Comparison of ENCODE assay signal across 11 mouse cellular contexts in genomic region chr14:75473061-75473930, GRCm38 (mm10). TPM values are rescaled to one million over a fixed set of nuclear protein-coding genes. Genes with fewer than 3 reads are reported as not detected.
DNase-seq lines count a peak whose midpoint lies in the region; ATAC-seq and TF ChIP-seq lines count a peak whose summit lies in the region.
"Had no signal": no experiment of that assay in that cellular context is flagged by ENCODE, and none has a peak within 500 bp of the region (broad histone marks: within the 10 kb centered on the region; RNA-seq: fewer than 3 reads in every experiment).

No protein-coding gene starts in this region.

- TF ChIP-seq EP300 in CH12.LX (IDR thresholded peaks at IDR 0.05; ENCODE audit: low read length) = no peak

- TF ChIP-seq CTCF in CH12.LX (conservative IDR thresholded peaks at IDR 0.05 in 1 of 2, IDR thresholded peaks at IDR 0.05 in 1 of 2; ENCODE audit: low read depth in 2 of 2, low read length in 2 of 2) = no peak

- H3K4me1 ChIP-seq in hindbrain, embryonic 11.5 days (replicated peaks; ENCODE audit: control insufficient read depth, insufficient read depth, low read length) = no peaks in the 10 kb centered on the region
- peaks cover 9% of the 10 kb centered on the region for H3K4me1 ChIP-seq in hindbrain, embryonic 10.5 days (replicated peaks)
- H3K4me1 ChIP-seq in CH12.LX (ENCODE audit: control insufficient read depth in 1 of 2, insufficient read depth in 2 of 2) = peaks cover 0 to 10% of the 10 kb centered on the region in 2 experiments; a peak in 2 of 4 replicates
- H3K4me1 ChIP-seq in hindbrain, embryonic 15.5 days (replicated peaks) = peaks cover 17% of the 10 kb centered on the region
- no peaks in the 10 kb centered on the region for H3K4me1 ChIP-seq in intestine, embryonic 16.5 days (ENCODE audit: control insufficient read depth, insufficient read depth, low read length)
- H3K4me1 ChIP-seq in kidney, embryonic 15.5 days = peaks cover 8% of the 10 kb centered on the region

- in situ Hi-C loops in CH12.LX (cut with MboI; ENCODE audit: low pct_ligation_motif_present, low pct_unique_long_range_greater_than_20kb, low sequenced_read_pairs) = no loop called here

- H3K4me3 ChIP-seq in hindbrain, embryonic 11.5 days (ENCODE audit: low read depth, low read length) = no peak overlapping the region
- H3K4me3 ChIP-seq in hindbrain, embryonic 10.5 days = no peak overlapping the region
- no peak overlapping the region for H3K4me3 ChIP-seq in CH12.LX (replicated peaks in 1 of 3; ENCODE audit: low read depth in 2 of 3, low read length in 2 of 3, poor library complexity in 1 of 3)
- no peak overlapping the region for H3K4me3 ChIP-seq in hindbrain, embryonic 15.5 days
- H3K4me3 ChIP-seq in intestine, embryonic 16.5 days (ENCODE audit: low read length) = no peak overlapping the region
- no peak overlapping the region for H3K4me3 ChIP-seq in kidney, embryonic 15.5 days (replicated peaks)

- no peaks in the 10 kb centered on the region for H3K9me3 ChIP-seq in hindbrain, embryonic 11.5 days (ENCODE audit: control insufficient read depth, low read length)
- no peaks in the 10 kb centered on the region for H3K9me3 ChIP-seq in hindbrain, embryonic 10.5 days
- peaks cover 2% of the 10 kb centered on the region for H3K9me3 ChIP-seq in CH12.LX (replicated peaks; ENCODE audit: low read length)
- no peaks in the 10 kb centered on the region for H3K9me3 ChIP-seq in hindbrain, embryonic 15.5 days
- H3K9me3 ChIP-seq in intestine, embryonic 16.5 days (ENCODE audit: control insufficient read depth, low read length) = no peaks in the 10 kb centered on the region
- peaks cover 2% of the 10 kb centered on the region; the same call in 1 of the 2 replicates for H3K9me3 ChIP-seq in kidney, embryonic 15.5 days (replicated peaks)
- H3K9me3 ChIP-seq: G1E had no signal

- no peak for DNase-seq in hindbrain, embryonic 11.5 days (ENCODE audit: low spot score)
- no peak for DNase-seq in hindbrain, embryonic 10.5 days (ENCODE audit: low spot score)
- DNase-seq in CH12.LX (ENCODE audit: extremely low read depth) = peak; percentile 15
- DNase-seq in brain, adult 2 months (ENCODE audit: low read depth, low spot score) = peak; percentile 39
- no peak for DNase-seq in B cell, adult 2 months
- DNase-seq: kidney, postnatal 36 days; thymus, adult 18-20 months had no signal

- no peak overlapping the region for H3K9ac ChIP-seq in hindbrain, embryonic 11.5 days (ENCODE audit: low read depth, low read length)
- H3K9ac ChIP-seq in CH12.LX (ENCODE audit: insufficient read depth, low read depth) = no peak overlapping the region
- no peak overlapping the region for H3K9ac ChIP-seq in hindbrain, embryonic 15.5 days
- no peak overlapping the region for H3K9ac ChIP-seq in intestine, embryonic 16.5 days (ENCODE audit: low read depth, low read length)
- H3K9ac ChIP-seq in kidney, embryonic 15.5 days = no peak overlapping the region

- ATAC-seq in hindbrain, embryonic 11.5 days (ENCODE audit: low FRiP score) = peak; percentile 45; the same call in 1 of the 2 replicates
- ATAC-seq in hindbrain, embryonic 15.5 days (ENCODE audit: low FRiP score, low read depth) = peak; percentile 84
- ATAC-seq in intestine, embryonic 16.5 days = no peak
- ATAC-seq in kidney, embryonic 15.5 days (replicated peaks; ENCODE audit: low FRiP score) = no peak

- no peak overlapping the region for H3K27ac ChIP-seq in hindbrain, embryonic 11.5 days (ENCODE audit: low read depth, low read length)
- H3K27ac ChIP-seq in hindbrain, embryonic 10.5 days = no peak overlapping the region
- H3K27ac ChIP-seq in CH12.LX (ENCODE audit: insufficient read depth, low read depth) = no peak overlapping the region
- H3K27ac ChIP-seq in hindbrain, embryonic 15.5 days (replicated peaks) = peak overlapping the region; percentile 62
- no peak overlapping the region for H3K27ac ChIP-seq in intestine, embryonic 16.5 days (ENCODE audit: low read length)
- H3K27ac ChIP-seq in kidney, embryonic 15.5 days = no peak overlapping the region

- no peaks in the 10 kb centered on the region for H3K79me2 ChIP-seq in CH12.LX (replicated peaks; ENCODE audit: control insufficient read depth, extremely low read depth, insufficient read depth, poor library complexity, severe bottlenecking)

- dilution Hi-C loops in CH12.LX (cut with MboI; ENCODE audit: extremely low pct_ligation_motif_present, extremely low pct_unique_long_range_greater_than_20kb, low sequenced_read_pairs) = no loop called here

- no peak overlapping the region for H3K4me2 ChIP-seq in hindbrain, embryonic 11.5 days (replicated peaks; ENCODE audit: low read depth, low read length)
- no peak overlapping the region for H3K4me2 ChIP-seq in CH12.LX (ENCODE audit: insufficient read depth, low read depth, poor library complexity, severe bottlenecking)
- no peak overlapping the region for H3K4me2 ChIP-seq in hindbrain, embryonic 15.5 days
- no peak overlapping the region for H3K4me2 ChIP-seq in intestine, embryonic 16.5 days (ENCODE audit: low read depth, low read length)
- H3K4me2 ChIP-seq in kidney, embryonic 15.5 days = no peak overlapping the region

- 70% methylated on average over 9 of the region's 9 CpGs for WGBS in hindbrain, embryonic 11.5 days
- WGBS in hindbrain, embryonic 10.5 days = 72% methylated on average over 9 of the region's 9 CpGs
- 50% methylated on average over 9 of the region's 9 CpGs for WGBS in hindbrain, embryonic 15.5 days
- 71% methylated on average over 9 of the region's 9 CpGs for WGBS in intestine, embryonic 16.5 days
- WGBS in kidney, embryonic 15.5 days = 62% methylated on average over 9 of the region's 9 CpGs

- no peak for TF ChIP-seq POLR2A in CH12.LX (IDR thresholded peaks at IDR 0.05; ENCODE audit: low read depth, low read length)

- TF ChIP-seq RAD21 in CH12.LX (IDR thresholded peaks at IDR 0.05; ENCODE audit: low read depth, low read length) = no peak

- H3K27me3 ChIP-seq in hindbrain, embryonic 11.5 days (ENCODE audit: control insufficient read depth, insufficient read depth, low read length) = no peaks in the 10 kb centered on the region
- H3K27me3 ChIP-seq in hindbrain, embryonic 10.5 days (ENCODE audit: insufficient read depth, poor library complexity, severe bottlenecking) = no peaks in the 10 kb centered on the region
- H3K27me3 ChIP-seq in CH12.LX (replicated peaks) = no peaks in the 10 kb centered on the region
- no peaks in the 10 kb centered on the region for H3K27me3 ChIP-seq in hindbrain, embryonic 15.5 days
- no peaks in the 10 kb centered on the region for H3K27me3 ChIP-seq in intestine, embryonic 16.5 days (replicated peaks; ENCODE audit: control insufficient read depth, insufficient read depth, low read length)
- no peaks in the 10 kb centered on the region for H3K27me3 ChIP-seq in kidney, embryonic 15.5 days

- no peaks in the 10 kb centered on the region for H3K36me3 ChIP-seq in hindbrain, embryonic 11.5 days (ENCODE audit: control insufficient read depth, insufficient read depth, low read length)
- H3K36me3 ChIP-seq in hindbrain, embryonic 10.5 days = no peaks in the 10 kb centered on the region
- H3K36me3 ChIP-seq in CH12.LX (replicated peaks in 1 of 2; ENCODE audit: control insufficient read depth in 1 of 2, insufficient read depth in 1 of 2, low read length in 1 of 2) = no peaks in the 10 kb centered on the region
- H3K36me3 ChIP-seq in hindbrain, embryonic 15.5 days = no peaks in the 10 kb centered on the region
- H3K36me3 ChIP-seq in intestine, embryonic 16.5 days (ENCODE audit: control insufficient read depth, insufficient read depth, low read length) = no peaks in the 10 kb centered on the region
- no peaks in the 10 kb centered on the region for H3K36me3 ChIP-seq in kidney, embryonic 15.5 days
- H3K36me3 ChIP-seq: G1E had no signal

TF ChIP-seq in CH12.LX, 34 proteins besides CTCF, POLR2A, EP300 and RAD21:
- no peak for TF ChIP-seq ZNF384 (IDR thresholded peaks at IDR 0.05; ENCODE audit: low read depth, low read length)
- no peak for TF ChIP-seq MXI1 (IDR thresholded peaks at IDR 0.05; ENCODE audit: low read depth, low read length)
- no peak for TF ChIP-seq E2F4 (IDR thresholded peaks at IDR 0.05; ENCODE audit: insufficient replicate concordance, low read depth, low read length)
- no peak for TF ChIP-seq USF2 (conservative IDR thresholded peaks at IDR 0.05; ENCODE audit: low read depth, low read length)
- no peak for TF ChIP-seq MYC (IDR thresholded peaks at IDR 0.05; ENCODE audit: low read depth, low read length)

RNA-seq across cellular contexts. Expression of gene Siah3, which starts 17.5 kb away (rescaled TPM):
- polyA plus RNA-seq in hindbrain, embryonic 11.5 days (2014; fragmentation: Nextera tagmentation; extraction: Ambion mirVana) = 2.2 and 2.4 TPM in 2 replicates
- 0.34 and 1.2 TPM in 2 replicates for polyA plus RNA-seq in hindbrain, embryonic 10.5 days (2016; fragmentation: Nextera tagmentation; extraction: Ambion mirVana)
- total RNA-seq in CH12.LX (2012; rRNA removed) = not detected in 2 replicates
- total RNA-seq in CH12.LX (2014; rRNA removed) = not detected in 2 replicates
- not detected in 2 replicates for polyA plus RNA-seq in CH12.LX (2012; ENCODE audit: insufficient read length, low read depth)
- polyA plus RNA-seq in hindbrain, embryonic 15.5 days (2015; fragmentation: Nextera tagmentation; extraction: Ambion mirVana) = 4.1 and 4.7 TPM in 2 replicates
- 0.12 and 0.16 TPM in 2 replicates for polyA plus RNA-seq in intestine, embryonic 16.5 days (2015; fragmentation: Nextera tagmentation; extraction: Ambion mirVana)
- polyA plus RNA-seq in kidney, embryonic 15.5 days (2015; fragmentation: Nextera tagmentation; extraction: Ambion mirVana) = 0.14 and 0.19 TPM in 2 replicates
- polyA plus RNA-seq: G1E had no signal

Comparison
In these comparisons a context has a peak if more than half of its experiments do, and no peak if none do; other contexts are left out.
1. ATAC-seq: peak in hindbrain, embryonic 11.5 days (single experiment) and hindbrain, embryonic 15.5 days (single experiment); none in intestine, embryonic 16.5 days (single experiment) and kidney, embryonic 15.5 days (single experiment).
2. DNase-seq: peak in CH12.LX (single experiment) and brain, adult 2 months (single experiment); none in hindbrain, embryonic 11.5 days (single experiment), hindbrain, embryonic 10.5 days (single experiment) and B cell, adult 2 months (0 of 2).